Mouse (Mus musculus) hindbrain, embryonic 13.5 days (tissue): ENCODE measurements around the gene Gm45837. TPM values are rescaled to one million over a fixed set of nuclear protein-coding genes. Genes with fewer than 3 reads are reported as not detected.

Experiments
- ATAC-seq: fragments of 200-750 bp; cut with Nextera tagmentation; 2 replicates; pipeline ENCODE4 v1.8.0; 2017; ENCODE audit warnings: moderate TSS enrichment; ENCODE audit not compliant: low FRiP score
- H3K27ac ChIP-seq: fragments of 300-500 bp; sonication (generic); 2 replicates; pipeline ENCODE4 v1.5.1; 2015; ENCODE audit warnings: inconsistent platforms, mild to moderate bottlenecking, moderate library complexity
- H3K27me3 ChIP-seq: fragments of 300-500 bp; sonication (generic); 2 replicates; pipeline ENCODE4 v1.6.1; 2015; ENCODE audit warnings: mild to moderate bottlenecking, inconsistent platforms
- H3K36me3 ChIP-seq: fragments of 300-500 bp; sonication (generic); 2 replicates; pipeline ENCODE4 v1.6.1; 2015; ENCODE audit warnings: mild to moderate bottlenecking, inconsistent platforms
- H3K4me1 ChIP-seq: fragments of 300-500 bp; sonication (generic); replicated peaks from 2 replicates; pipeline ENCODE4 v1.6.1; 2015; ENCODE audit warnings: inconsistent platforms
- H3K4me2 ChIP-seq: fragments of 300-500 bp; sonication (generic); 2 replicates; pipeline ENCODE4 v1.6.1; 2015; ENCODE audit warnings: inconsistent platforms, mild to moderate bottlenecking, moderate library complexity
- H3K4me3 ChIP-seq: fragments of 300-500 bp; sonication (generic); 2 replicates; pipeline ENCODE4 v1.5.1; 2015; ENCODE audit warnings: mild to moderate bottlenecking, inconsistent platforms
- H3K9ac ChIP-seq: fragments of 300-500 bp; sonication (generic); 2 replicates; pipeline ENCODE4 v1.6.1; 2015; ENCODE audit warnings: mild to moderate bottlenecking, inconsistent platforms
- H3K9me3 ChIP-seq: fragments of 300-500 bp; sonication (generic); 2 replicates; pipeline ENCODE4 v1.6.1; 2016; ENCODE audit warnings: inconsistent platforms
- WGBS: fragments of 180-500 bp; shearing (Covaris S2); methylation state at CpG from one replicate; pipeline ENCODE4 v1.1.7; 2015; 5-methylcytosine and 5-hydroxymethylcytosine counted together
- polyA plus RNA-seq: library from polyadenylated mRNA; unstranded; fragments of >200 nt; fragmentation: Nextera tagmentation; extraction: Ambion mirVana; gene quantifications from 2 replicates; pipeline ENCODE4 v1.2.1, GENCODE M21; 2015

The Gm45837 gene
- polyA plus RNA-seq, 1 experiment from 2014 or later, result not detected

DNA sequence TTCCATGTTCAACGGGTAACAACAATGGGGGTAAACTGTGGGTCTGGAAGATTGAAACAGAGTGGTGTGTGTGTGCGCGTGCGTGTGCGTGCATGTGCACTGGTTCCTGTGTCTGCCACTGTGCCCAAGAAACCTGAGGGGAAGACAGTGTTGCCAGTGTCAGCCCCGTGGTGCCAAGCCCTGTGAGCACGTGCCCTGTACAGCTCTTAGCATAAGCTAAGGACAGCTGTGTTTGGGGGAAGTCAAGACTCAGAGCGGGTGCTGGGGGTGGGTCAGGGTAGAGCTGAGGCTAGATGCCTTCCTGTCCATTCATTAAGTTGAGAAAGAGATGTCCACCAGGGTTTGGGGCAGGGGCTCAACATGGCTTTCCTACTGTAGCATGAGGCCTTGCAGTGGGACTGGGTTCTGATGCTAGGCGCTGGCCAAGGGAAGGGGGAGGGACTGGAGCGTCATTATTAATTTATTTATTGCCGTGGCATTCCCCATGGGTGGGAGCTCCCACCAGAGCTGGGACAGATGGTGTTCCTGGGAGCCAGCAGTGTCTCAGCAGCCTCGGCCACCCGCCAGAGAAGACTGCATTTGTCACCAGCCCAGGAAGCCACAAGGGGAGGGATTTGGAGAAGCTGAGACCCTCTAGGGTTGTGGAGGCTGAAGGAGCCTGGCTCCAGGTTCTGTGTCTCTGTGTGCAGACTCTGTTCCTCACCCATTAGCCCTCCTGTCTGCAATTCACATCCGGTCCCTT is 51.8 kb downstream of the Gm45837 start:
- ATAC-seq, result no peak
- Histone ChIP-seq H3K4me1 (peaks cover 83% of the 10 kb centered on the region), H3K9ac (no peak overlapping the region), H3K4me3 (no peak overlapping the region), H3K9me3 (no peaks in the 10 kb centered on the region), H3K36me3 (no peaks in the 10 kb centered on the region), H3K27me3 (peaks cover 10% of the 10 kb centered on the region; the same call in 1 of the 2 replicates), H3K4me2 (no peak overlapping the region), H3K27ac (0 out of 2 replicates have a peak overlapping the region, but pooled peaks have one; percentile 18)
- WGBS, result 68% methylated on average over 14 of the region's 14 CpGs

DNA sequence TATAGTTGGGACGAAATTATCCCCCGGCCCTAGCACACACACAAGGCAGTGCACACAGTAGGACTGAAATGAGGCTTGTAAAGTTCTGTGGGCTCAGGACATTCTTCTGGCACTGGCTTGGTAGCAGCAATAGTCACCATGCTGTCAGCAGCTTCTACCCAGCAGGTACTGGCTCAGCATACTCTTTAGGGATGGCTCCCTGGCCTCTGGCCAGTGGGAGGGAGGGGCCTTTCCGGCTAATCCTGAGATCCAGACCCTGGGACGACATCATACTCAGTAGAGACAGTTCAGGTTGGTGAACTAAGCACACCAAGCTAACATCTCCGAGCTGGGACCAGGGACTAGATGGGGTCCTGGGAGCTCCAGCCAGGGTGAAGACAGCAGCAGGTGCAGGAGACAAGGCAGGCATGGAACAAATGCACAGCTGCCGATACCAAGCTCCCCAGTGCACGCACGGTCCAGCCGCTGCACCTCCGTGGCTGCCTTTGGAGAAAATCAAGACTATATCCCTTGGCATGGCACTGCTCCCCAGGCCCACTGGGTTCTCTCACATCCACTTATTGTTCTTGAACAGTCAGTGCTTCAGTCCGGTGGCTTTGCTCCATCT is 53.1 kb downstream of the Gm45837 start:
- Histone ChIP-seq H3K4me1 (peaks cover 73% of the 10 kb centered on the region), H3K4me2 (no peak overlapping the region), H3K27me3 (0 out of 2 replicates have a peak, but pooled peaks cover 6% of the 10 kb centered on the region), H3K36me3 (no peaks in the 10 kb centered on the region), H3K27ac (no peak overlapping the region), H3K4me3 (no peak overlapping the region), H3K9me3 (no peaks in the 10 kb centered on the region), H3K9ac (no peak overlapping the region)
- no peak for ATAC-seq
- whole genome bisulfite sequencing, result 71% methylated on average over 11 of the region's 11 CpGs

DNA sequence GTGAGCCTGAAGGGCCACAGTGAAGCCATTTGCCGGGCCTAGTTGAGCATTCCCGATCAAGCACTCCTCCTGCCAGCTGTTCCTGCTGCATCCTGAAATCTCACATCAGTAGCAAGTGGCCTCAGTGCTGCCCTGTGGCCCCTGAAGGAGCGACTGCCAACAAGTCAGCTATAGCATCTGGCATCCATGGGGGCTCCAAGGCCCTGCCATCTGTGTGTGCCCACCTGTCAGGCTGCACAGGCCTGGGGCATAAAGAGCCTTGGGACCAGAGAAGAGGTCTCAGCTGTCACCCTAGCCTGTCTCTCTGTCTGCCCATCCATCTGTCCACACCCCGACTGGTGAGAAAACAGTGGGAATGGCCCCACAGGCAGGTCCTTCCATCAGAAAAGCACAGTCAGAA is 54.2 kb downstream of the Gm45837 start:
- Histone ChIP-seq H3K4me1 (peaks cover 66% of the 10 kb centered on the region), H3K36me3 (no peaks in the 10 kb centered on the region), H3K27me3 (0 out of 2 replicates have a peak, but pooled peaks cover 1% of the 10 kb centered on the region), H3K27ac (peak overlapping the region; percentile 45), H3K9me3 (no peaks in the 10 kb centered on the region), H3K4me2 (no peak overlapping the region), H3K9ac (no peak overlapping the region), H3K4me3 (no peak overlapping the region)
- no peak for ATAC-seq
- 64% methylated on average over 4 of the region's 4 CpGs for WGBS

DNA sequence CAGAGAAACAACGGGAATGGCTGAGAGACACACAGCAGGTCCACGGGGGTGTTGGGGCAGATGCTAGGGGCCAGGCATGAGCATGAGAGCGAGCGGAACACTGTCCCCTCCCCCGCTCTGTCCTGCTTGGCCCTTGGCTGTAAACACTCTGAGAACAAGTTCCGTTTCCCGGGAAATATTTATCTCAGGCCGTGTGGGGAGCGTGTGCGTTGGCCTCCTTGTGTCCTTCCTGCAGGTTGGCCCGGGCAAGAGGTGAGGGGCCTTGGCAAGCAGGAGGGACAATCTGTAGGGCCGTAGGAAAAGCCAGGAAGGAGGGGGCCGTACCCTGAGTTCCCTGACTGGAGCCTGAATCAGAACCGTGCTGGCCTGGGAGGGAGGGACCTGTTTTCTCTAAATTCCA is 54.7 kb downstream of the Gm45837 start:
- no peaks in the 10 kb centered on the region for H3K27me3 ChIP-seq
- 51% methylated on average over 14 of the region's 14 CpGs for WGBS
- H3K4me2 ChIP-seq, result no peak overlapping the region
- peak overlapping the region; percentile 45 for H3K27ac ChIP-seq
- H3K9ac ChIP-seq, result no peak overlapping the region
- H3K4me3 ChIP-seq, result no peak overlapping the region
- no peak for ATAC-seq
- no peaks in the 10 kb centered on the region for H3K36me3 ChIP-seq
- H3K9me3 ChIP-seq, result no peaks in the 10 kb centered on the region
- H3K4me1 ChIP-seq, result peaks cover 61% of the 10 kb centered on the region

DNA sequence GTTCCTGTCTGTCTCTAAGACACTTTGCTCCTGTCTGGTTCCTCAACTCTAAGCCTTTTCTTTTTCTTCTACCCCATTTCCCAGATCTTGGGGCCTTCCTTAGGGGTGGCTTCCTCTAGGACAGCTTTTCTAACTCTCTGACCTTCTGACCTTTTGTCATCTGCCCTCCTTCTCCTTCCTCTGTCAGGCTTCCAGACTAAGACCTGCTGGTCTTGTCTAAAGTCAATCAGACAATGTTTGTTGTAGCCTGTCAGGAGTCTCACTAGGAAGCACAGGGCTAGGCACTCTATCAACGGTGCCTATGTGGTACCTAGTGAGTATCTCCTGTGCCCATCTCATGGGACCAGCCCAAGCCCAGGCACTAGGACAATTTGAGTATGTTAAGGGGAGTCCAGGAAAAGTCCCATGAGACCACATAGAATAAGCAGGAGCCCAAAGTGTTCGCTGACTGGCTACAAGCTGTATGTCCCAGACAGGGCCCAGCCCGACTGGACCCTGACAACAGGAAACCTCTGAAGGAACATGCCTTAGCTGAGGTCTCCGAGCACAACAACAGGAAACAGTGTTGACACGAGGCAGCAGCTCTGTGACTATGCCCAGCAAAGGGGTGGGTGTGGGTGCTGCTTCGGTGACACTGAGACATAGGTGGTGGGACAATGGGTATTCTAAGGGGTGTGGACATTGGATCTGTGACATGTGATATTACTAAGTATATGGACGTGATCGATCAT is 55.3 kb downstream of the Gm45837 start:
- 87% methylated on average over 8 of the region's 8 CpGs for WGBS
- Histone ChIP-seq H3K9me3 (no peaks in the 10 kb centered on the region), H3K9ac (no peak overlapping the region), H3K36me3 (no peaks in the 10 kb centered on the region), H3K4me2 (no peak overlapping the region), H3K27me3 (no peaks in the 10 kb centered on the region), H3K4me1 (peaks cover 55% of the 10 kb centered on the region), H3K27ac (peak overlapping the region; percentile 2; the same call in 1 of the 2 replicates), H3K4me3 (no peak overlapping the region)
- no peak for ATAC-seq

DNA sequence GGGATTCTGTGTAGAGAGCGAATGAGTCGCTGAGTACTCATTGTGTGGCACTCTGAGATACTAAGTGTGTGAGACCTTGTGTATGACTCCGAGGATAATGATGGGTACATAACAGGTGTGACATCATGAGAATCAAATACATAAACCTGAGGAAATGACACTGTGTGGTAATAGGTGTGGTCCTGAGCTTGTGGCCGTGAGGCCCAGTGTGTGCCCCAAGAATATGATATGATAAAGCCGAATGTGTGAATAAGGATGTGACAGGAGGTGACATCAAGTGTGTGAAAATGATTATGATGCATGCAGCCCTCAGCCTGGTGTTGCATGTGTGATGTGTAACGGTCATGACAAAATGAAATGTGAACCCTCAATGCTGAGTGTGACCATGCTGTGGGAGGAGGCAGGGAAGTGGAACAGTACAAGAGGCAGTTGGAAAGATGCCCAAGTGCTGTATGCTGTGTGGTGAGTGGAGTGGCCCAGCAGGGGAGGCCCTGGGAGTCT is 55.9 kb downstream of the Gm45837 start:
- no peak for ATAC-seq
- no peak overlapping the region for H3K4me2 ChIP-seq
- no peaks in the 10 kb centered on the region for H3K27me3 ChIP-seq
- peaks cover 55% of the 10 kb centered on the region for H3K4me1 ChIP-seq
- H3K4me3 ChIP-seq, result no peak overlapping the region
- 87% methylated on average over 6 of the region's 6 CpGs for WGBS
- no peak overlapping the region for H3K9ac ChIP-seq
- peak overlapping the region; percentile 2; the same call in 1 of the 2 replicates for H3K27ac ChIP-seq
- no peaks in the 10 kb centered on the region for H3K9me3 ChIP-seq
- no peaks in the 10 kb centered on the region for H3K36me3 ChIP-seq

DNA sequence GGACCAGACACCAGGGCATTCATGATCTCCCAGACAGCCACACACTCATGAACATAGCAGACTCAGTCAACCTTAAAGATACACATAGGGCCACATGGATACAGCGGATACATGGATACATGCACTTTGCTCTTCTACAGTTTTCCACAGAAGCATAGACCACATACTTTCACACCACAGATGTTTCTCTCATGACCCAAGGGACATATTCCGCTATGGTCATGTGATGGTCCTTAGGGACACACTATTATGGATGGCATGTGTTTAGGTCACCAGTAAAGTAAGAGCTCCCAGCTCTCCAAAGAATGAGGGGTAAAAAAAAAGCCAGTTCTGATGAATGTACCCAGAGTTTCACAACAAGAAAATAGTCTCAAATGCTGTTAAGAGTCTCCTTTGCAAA is 60.7 kb downstream of the Gm45837 start:
- Histone ChIP-seq H3K27me3 (0 out of 2 replicates have a peak, but pooled peaks cover 3% of the 10 kb centered on the region), H3K4me2 (no peak overlapping the region), H3K4me3 (no peak overlapping the region), H3K4me1 (peaks cover 26% of the 10 kb centered on the region), H3K36me3 (no peaks in the 10 kb centered on the region), H3K27ac (no peak overlapping the region), H3K9ac (no peak overlapping the region), H3K9me3 (no peaks in the 10 kb centered on the region)
- 87% methylated on average over 2 of the region's 2 CpGs for WGBS
- no peak for ATAC-seq

DNA sequence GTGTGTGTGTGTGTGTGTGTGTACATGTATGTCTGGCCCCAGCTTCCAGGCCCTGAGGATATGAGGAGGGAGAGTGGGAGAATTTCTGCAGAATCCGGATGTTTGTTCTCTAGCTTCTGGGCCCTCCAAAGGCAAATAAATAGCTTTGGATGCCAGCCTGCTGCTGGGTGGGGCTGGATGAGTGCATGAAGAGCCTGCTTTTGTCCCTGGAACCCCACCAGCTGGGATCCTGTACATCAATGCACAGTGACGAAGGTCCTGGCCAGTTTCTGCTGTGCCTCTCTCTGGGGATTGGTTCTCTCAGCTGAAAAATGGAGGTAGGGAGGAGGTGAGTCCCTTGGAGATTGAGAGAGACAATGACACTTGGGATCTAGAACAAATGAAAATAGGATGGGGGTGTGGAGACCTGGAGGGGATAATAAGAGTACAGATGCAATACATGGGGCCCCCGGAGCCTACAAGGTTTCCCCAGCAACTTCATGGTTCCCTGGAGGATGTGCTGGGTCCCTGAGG is 61.3 kb downstream of the Gm45837 start:
- Histone ChIP-seq H3K4me1 (peaks cover 23% of the 10 kb centered on the region), H3K27ac (no peak overlapping the region), H3K27me3 (0 out of 2 replicates have a peak, but pooled peaks cover 4% of the 10 kb centered on the region), H3K9ac (no peak overlapping the region), H3K36me3 (no peaks in the 10 kb centered on the region), H3K4me2 (no peak overlapping the region), H3K4me3 (no peak overlapping the region), H3K9me3 (no peaks in the 10 kb centered on the region)
- 35% methylated on average over 3 of the region's 3 CpGs for WGBS
- ATAC-seq, result no peak

DNA sequence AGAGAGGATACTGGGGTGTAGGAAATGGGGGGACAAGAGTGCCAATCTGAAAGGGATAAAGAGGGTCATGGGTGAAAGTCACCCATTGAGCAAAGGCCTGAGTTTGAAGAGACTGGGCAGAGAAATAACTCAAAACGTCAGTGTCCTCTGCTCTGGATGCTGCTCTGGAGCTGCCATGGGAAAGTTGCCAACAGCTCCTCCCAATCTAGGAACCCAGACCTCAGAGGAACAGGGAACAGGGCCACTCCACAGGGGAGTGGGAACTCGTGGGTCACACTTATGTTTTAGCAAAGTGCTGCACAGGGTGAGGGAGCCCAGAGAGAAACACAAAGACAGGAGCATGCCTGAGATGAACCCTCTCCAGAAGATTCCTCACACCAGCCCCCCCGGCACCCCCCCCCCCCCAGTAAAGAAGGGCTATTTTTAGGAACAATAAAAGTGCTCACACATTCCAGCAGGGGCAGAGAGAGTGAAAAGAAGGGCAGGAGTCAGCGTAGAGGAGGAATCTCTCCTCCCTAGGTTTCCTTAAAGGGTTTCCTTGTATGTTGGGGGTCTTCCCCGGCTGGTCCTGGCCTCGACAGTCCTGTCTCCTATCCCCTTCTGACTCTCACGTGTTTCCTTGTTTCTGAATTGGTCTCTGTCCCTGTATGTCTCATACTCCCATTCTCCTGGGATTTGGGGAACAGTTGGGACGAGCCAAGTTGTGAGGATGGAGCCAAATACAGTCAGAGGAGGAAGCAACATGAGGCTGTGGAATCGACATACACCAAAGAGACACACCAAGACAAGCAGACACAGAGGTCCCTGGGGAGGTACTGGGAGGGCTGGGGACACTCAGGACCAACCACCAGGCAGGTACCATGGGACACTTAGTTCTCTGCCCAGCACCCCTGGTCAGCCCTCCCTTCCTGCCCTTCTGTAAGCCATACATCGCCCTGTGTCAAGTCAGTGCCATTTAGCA is 62.2 kb downstream of the Gm45837 start:
- H3K36me3 ChIP-seq, result no peaks in the 10 kb centered on the region
- H3K27ac ChIP-seq, result no peak overlapping the region
- WGBS, result 57% methylated on average over 10 of the region's 10 CpGs
- ATAC-seq, result no peak
- peaks cover 23% of the 10 kb centered on the region for H3K4me1 ChIP-seq
- 0 out of 2 replicates have a peak, but pooled peaks cover 4% of the 10 kb centered on the region for H3K27me3 ChIP-seq
- no peak overlapping the region for H3K4me2 ChIP-seq
- no peaks in the 10 kb centered on the region for H3K9me3 ChIP-seq
- H3K9ac ChIP-seq, result no peak overlapping the region
- no peak overlapping the region for H3K4me3 ChIP-seq

DNA sequence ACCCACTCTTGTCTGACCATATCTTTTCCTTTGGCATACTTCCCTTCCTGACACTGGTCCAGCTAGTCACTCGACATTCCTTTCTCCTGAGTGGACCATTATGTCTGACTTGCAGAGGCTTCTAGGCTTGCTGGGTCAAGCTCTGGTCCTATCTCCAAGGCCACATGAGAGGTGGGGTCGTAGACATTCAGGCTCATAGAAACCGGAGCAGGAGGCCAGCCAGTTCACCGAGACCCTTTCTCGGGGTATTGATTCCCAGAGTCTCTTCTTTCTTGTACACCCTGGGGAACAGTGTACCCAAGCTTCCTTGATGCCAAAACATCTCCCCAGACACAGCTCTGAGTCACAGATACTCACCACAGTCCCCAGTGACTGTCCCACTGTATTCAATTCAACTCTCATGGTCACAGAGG is 63.7 kb downstream of the Gm45837 start:
- Histone ChIP-seq H3K27ac (no peak overlapping the region), H3K9ac (no peak overlapping the region), H3K9me3 (no peaks in the 10 kb centered on the region), H3K27me3 (0 out of 2 replicates have a peak, but pooled peaks cover 4% of the 10 kb centered on the region), H3K4me1 (peaks cover 28% of the 10 kb centered on the region), H3K4me2 (no peak overlapping the region), H3K36me3 (no peaks in the 10 kb centered on the region), H3K4me3 (no peak overlapping the region)
- no peak for ATAC-seq
- WGBS, result 91% methylated on average over 5 of the region's 5 CpGs

DNA sequence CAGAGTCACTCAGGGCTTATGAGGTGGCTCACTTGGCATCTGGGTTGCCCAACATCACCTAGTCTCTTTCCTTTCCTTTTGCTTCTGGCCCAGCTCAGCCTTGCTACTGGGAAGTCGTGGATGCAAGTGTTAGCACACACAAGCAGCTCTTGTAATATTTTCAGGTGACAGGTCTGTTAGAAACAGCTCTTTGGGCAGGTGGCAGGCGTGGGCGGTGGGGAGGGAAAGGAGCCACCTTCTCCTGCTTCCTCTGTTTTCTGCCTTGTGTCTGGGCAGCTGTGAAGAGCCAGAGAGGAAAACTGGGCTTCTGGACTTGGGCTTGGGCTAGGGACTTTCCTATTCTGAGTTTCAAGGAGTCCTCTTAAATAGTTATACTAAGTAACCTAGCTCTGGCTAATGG is 65.3 kb downstream of the Gm45837 start:
- WGBS, result 82% methylated on average over 3 of the region's 3 CpGs
- no peak overlapping the region for H3K27ac ChIP-seq

More for the DNA sequence above, 65.3 kb downstream of the Gm45837 start:
- Histone ChIP-seq H3K27me3 (0 out of 2 replicates have a peak, but pooled peaks cover 4% of the 10 kb centered on the region), H3K9ac (no peak overlapping the region; the same call in 1 of the 2 replicates), H3K9me3 (no peaks in the 10 kb centered on the region), H3K36me3 (no peaks in the 10 kb centered on the region), H3K4me1 (peaks cover 33% of the 10 kb centered on the region), H3K4me3 (no peak overlapping the region), H3K4me2 (no peak overlapping the region)
- no peak for ATAC-seq
